Mouse (Mus musculus): ENCODE data around the gene Ralgds. TPM values are rescaled to one million over a fixed set of nuclear protein-coding genes. Genes with fewer than 3 reads are reported as not detected.

Ralgds gene
- polyA plus RNA-seq, 1 experiment from 2014 or later: 20.5 TPM

DNA sequence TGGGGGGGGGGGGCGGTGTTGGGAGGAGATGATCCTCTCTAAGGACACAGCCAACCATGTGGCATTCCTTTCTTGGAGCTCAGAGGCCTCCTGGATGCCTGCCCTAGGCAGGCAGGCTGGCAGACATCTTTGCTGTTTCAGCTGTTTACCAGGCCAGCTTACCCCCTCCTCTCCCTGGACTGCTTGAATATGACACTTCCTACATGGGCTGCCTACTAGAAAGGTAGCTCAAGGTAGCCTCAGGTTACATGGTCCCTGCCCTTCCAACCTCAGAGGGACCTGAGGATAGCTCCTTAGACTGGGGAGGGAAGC is 25.8 kb downstream of the Ralgds start:
- Histone ChIP-seq H3K36me3 (peaks cover 17% of the 10 kb centered on the region), H3K9me3 (no peaks in the 10 kb centered on the region), H3K4me3 (no peak overlapping the region), H3K27ac (peak overlapping the region; percentile 63), H3K27me3 (ENCODE audit: insufficient read depth, poor library complexity, severe bottlenecking) (peaks cover 5% of the 10 kb centered on the region; the same call in 1 of the 2 replicates), H3K4me1 (peaks cover 61% of the 10 kb centered on the region)
- WGBS: 83% methylated on average over 1 of the region's 1 CpGs
- no peak for DNase-seq (ENCODE audit: low spot score)

DNA sequence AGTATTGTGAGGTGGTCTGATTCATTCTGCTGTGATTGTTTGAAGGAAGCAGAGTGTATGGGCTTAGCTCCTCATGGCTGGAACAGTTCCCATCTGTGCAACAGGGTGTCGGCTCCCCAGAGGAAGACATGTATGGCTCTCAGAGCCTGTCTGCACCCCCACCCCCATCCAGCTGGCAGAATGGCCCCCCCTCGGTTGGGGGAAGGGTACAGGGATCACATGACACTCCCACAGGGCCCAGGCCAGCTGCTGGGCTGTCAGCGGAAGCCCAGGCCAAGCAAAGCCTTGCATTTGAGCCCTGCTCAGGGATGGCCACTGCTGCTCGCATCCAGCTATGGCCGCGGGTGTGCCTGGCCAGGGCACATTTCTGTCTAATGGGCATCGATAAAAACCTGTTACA is 26.3 kb downstream of the Ralgds start:
- 53% methylated on average over 7 of the region's 7 CpGs for WGBS
- Histone ChIP-seq H3K27ac (peak overlapping the region; percentile 63; the same call in 1 of the 2 replicates), H3K9me3 (no peaks in the 10 kb centered on the region), H3K27me3 (ENCODE audit: insufficient read depth, poor library complexity, severe bottlenecking) (peaks cover 5% of the 10 kb centered on the region; the same call in 1 of the 2 replicates), H3K4me1 (peaks cover 56% of the 10 kb centered on the region), H3K36me3 (peaks cover 21% of the 10 kb centered on the region), H3K4me3 (no peak overlapping the region)
- no peak for DNase-seq (ENCODE audit: low spot score)

DNA sequence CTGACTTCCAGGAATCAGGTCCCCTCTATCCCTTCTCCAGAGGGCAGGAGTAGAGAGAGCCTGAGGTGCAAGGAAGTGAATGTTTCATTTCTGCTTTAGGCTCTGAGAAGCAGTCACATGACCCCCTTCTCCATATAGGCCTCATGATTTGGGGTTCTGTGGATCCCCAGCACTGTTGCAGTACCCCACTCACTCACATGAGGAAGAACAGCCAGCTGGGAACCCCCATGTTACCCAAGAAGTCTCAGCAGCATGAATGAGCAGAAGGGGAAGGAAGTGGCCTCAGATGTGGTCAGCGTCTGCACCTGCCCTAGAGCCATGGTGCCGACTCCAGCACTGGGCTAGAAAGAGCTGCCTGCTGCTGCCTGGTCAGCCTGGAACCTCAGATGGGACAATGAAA is 27.0 kb downstream of the Ralgds start:
- peaks cover 49% of the 10 kb centered on the region for H3K4me1 ChIP-seq
- H3K36me3 ChIP-seq: peaks cover 29% of the 10 kb centered on the region
- peaks cover 5% of the 10 kb centered on the region; the same call in 1 of the 2 replicates for H3K27me3 ChIP-seq (ENCODE audit: insufficient read depth, poor library complexity, severe bottlenecking)
- no peaks in the 10 kb centered on the region for H3K9me3 ChIP-seq
- 0 out of 2 replicates have a peak overlapping the region, but pooled peaks have one; percentile 63 for H3K27ac ChIP-seq
- WGBS: 75% methylated on average over 2 of the region's 2 CpGs
- no peak for DNase-seq (ENCODE audit: low spot score)
- H3K4me3 ChIP-seq: no peak overlapping the region

DNA sequence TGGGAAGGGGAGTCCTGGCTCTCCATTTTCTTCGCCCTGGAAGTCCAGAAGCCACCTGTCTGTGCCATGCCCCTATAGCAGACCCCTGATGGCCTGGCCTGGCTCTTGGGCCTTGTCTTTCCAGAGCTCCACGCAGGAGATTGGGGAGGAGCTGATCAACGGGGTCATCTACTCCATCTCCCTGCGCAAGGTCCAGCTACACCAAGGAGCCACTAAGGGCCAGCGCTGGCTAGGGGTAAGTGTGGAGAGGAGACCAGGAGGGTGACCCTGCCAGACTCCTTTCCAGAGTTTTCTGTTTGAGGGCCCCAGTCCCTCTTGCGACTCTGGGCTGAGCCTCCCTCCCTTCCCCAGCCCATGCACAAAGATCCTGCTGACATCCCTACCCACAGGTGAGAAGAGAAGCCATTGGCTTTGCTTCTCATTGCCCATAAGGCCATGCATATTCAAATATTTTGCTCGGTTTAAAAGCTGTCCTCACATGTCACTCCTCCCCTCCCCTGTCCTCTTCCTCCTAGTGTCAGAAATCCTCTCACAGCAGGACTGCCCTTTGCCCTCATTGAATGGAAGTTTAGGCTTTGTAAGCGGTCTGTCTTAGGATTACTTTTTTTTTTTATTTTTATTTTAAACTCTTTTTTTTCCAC is 27.8 kb downstream of the Ralgds start:
- Histone ChIP-seq H3K9me3 (no peaks in the 10 kb centered on the region), H3K27me3 (ENCODE audit: insufficient read depth, poor library complexity, severe bottlenecking) (peaks cover 5% of the 10 kb centered on the region; the same call in 1 of the 2 replicates), H3K36me3 (peaks cover 36% of the 10 kb centered on the region), H3K27ac (no peak overlapping the region), H3K4me1 (peaks cover 41% of the 10 kb centered on the region), H3K4me3 (no peak overlapping the region)
- no peak for DNase-seq (ENCODE audit: low spot score)
- WGBS: 75% methylated on average over 8 of the region's 8 CpGs

DNA sequence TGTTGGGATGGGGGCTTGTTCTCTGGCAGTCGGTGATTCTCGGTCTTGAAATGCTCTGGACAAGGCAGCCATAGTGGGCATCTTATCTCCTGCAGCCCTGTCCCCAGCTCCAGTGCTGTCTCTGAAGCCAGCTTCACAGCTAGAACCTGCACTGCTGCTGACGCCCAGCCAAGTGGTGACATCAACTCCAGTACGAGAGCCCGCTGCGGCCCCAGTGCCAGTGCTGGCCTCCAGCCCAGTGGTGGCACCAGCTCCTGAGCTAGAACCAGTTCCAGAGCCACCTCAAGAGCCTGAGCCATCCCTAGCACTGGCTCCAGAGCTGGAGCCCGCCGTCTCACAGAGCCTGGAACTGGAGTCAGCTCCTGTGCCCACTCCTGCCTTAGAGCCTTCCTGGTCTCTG is 31.0 kb downstream of the Ralgds start:
- H3K27me3 ChIP-seq (ENCODE audit: insufficient read depth, poor library complexity, severe bottlenecking): peaks cover 5% of the 10 kb centered on the region; the same call in 1 of the 2 replicates
- peaks cover 24% of the 10 kb centered on the region for H3K4me1 ChIP-seq
- no peak overlapping the region for H3K4me3 ChIP-seq
- no peak overlapping the region for H3K27ac ChIP-seq
- WGBS: 83% methylated on average over 8 of the region's 8 CpGs
- DNase-seq (ENCODE audit: low spot score): no peak
- no peaks in the 10 kb centered on the region for H3K9me3 ChIP-seq
- H3K36me3 ChIP-seq: peaks cover 59% of the 10 kb centered on the region

DNA sequence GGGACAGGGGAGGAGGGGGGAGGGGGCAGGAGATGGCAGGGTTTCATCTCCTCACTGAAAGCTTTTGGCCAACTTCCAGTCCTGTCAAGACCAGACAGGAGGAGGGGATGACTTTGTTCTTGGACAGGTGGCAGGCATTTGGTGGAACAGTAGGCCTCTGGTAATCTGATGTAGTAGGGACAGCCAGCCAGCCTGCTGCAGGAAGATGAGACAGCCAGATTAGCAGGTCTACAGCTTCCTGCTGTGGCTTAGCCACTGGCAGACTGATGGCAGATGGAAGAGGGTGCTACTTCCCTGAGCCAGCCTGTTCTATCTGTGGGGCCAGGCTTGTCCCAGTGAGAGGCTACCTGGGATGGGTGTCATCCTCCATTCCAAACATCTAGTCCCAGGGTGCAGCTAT is 33.1 kb downstream of the Ralgds start:
- Histone ChIP-seq H3K27me3 (ENCODE audit: insufficient read depth, poor library complexity, severe bottlenecking) (peaks cover 5% of the 10 kb centered on the region; the same call in 1 of the 2 replicates), H3K36me3 (peaks cover 80% of the 10 kb centered on the region), H3K4me1 (peaks cover 9% of the 10 kb centered on the region; the same call in 1 of the 2 replicates), H3K9me3 (no peaks in the 10 kb centered on the region), H3K4me3 (no peak overlapping the region), H3K27ac (no peak overlapping the region)
- DNase-seq (ENCODE audit: low spot score): no peak

DNA sequence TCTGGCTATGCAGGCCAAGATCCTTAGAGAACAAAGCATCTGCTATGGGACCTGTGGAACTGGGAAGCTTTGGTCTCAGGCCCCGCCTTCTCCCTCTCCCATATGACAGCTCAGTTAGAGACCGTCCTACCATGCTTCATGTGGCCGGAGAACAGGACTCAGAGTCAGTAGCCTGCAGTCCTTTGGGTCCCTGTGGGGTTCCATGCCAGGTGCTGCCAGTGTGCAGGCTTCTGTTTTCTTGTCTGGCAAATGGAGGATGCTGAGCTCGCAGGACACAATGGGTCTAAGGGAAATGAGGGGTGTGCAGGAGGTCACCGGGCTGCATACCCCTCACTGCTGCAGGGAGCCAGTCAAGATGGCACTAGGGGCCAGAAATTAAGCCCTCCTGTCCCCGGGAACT is 33.6 kb downstream of the Ralgds start:
- peaks cover 86% of the 10 kb centered on the region for H3K36me3 ChIP-seq
- no peak overlapping the region for H3K4me3 ChIP-seq

DNA sequence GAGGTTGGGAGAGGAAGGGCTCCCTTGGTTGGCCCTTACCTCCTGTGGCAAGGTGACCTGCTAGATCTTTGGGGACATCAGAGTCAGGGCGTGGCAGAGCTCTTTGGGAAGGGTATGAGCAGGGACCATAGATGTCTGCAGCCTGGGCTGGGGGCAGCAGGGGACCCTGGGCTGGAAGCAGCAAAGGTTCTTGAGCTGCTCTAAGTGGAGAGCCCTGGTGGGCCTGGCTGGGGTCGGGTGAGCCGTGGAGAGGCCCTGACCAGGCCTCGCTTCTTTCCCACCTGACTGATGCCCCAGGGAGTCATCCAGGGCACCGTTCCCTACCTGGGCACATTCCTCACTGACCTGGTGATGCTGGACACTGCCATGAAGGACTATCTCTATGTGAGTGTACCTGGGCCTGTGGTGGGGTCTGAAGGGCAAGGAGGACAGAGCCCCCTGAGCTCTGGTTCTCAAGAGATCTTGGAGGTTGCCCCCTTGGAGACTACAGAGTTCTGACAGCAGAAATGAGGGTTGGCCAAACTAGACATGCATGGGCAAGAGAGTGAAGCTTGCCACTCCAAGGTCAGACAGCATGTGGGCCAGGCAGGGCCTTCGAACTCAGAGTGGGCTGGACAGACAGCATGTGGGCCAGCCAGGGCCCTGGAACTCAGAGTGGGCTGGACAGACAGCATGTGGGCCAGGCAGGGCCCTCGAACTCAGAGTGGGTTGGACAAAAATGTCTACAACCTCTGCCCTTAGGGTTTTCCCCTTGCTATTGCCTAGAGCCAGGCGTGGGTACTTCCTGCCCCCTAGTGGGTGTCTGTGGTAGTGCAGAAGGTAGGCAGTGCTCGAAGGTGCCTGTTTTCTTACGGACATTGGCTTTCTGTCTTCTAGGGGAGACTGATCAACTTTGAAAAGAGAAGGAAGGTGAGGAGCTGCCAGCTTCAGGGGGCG is 34.6 kb downstream of the Ralgds start:
- 0 out of 2 replicates have a peak overlapping the region, but pooled peaks have one; percentile 23 for H3K27ac ChIP-seq
- H3K4me3 ChIP-seq: no peak overlapping the region
- H3K36me3 ChIP-seq: peaks cover 91% of the 10 kb centered on the region
- H3K27me3 ChIP-seq (ENCODE audit: insufficient read depth, poor library complexity, severe bottlenecking): peaks cover 5% of the 10 kb centered on the region; the same call in 1 of the 2 replicates
- no peaks in the 10 kb centered on the region for H3K9me3 ChIP-seq
- peak; percentile 87 for DNase-seq (ENCODE audit: low spot score)
- H3K4me1 ChIP-seq: peaks cover 13% of the 10 kb centered on the region
- WGBS: 49% methylated on average over 11 of the region's 11 CpGs

More for the DNA sequence above, 33.6 kb downstream of the Ralgds start:
- Histone ChIP-seq H3K27ac (no peak overlapping the region), H3K27me3 (ENCODE audit: insufficient read depth, poor library complexity, severe bottlenecking) (peaks cover 5% of the 10 kb centered on the region; the same call in 1 of the 2 replicates), H3K4me1 (peaks cover 12% of the 10 kb centered on the region), H3K9me3 (no peaks in the 10 kb centered on the region)
- DNase-seq (ENCODE audit: low spot score): no peak
- 67% methylated on average over 6 of the region's 6 CpGs for WGBS

DNA sequence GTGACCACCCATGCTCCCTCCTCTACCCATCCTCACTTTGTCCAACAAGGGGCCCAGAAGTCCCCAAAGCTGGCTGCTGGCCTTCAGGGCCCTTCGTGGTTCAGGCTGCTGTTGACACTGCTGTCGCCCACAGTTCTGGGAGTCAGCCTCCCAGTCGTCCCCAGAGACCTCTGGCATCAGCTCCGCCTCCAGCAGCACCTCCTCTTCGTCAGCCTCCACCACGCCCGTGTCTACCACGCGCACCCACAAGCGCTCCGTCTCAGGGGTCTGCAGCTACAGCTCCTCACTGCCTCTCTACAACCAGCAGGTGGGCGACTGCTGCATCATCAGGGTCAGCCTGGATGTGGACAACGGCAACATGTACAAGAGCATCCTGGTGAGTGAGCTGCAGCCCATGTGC is 36.2 kb downstream of the Ralgds start:
- WGBS: 84% methylated on average over 13 of the region's 13 CpGs
- Histone ChIP-seq H3K27ac (no peak overlapping the region), H3K36me3 (peaks cover 85% of the 10 kb centered on the region), H3K27me3 (ENCODE audit: insufficient read depth, poor library complexity, severe bottlenecking) (no peaks in the 10 kb centered on the region), H3K4me3 (no peak overlapping the region), H3K9me3 (no peaks in the 10 kb centered on the region), H3K4me1 (peaks cover 13% of the 10 kb centered on the region)
- DNase-seq (ENCODE audit: low spot score): no peak

DNA sequence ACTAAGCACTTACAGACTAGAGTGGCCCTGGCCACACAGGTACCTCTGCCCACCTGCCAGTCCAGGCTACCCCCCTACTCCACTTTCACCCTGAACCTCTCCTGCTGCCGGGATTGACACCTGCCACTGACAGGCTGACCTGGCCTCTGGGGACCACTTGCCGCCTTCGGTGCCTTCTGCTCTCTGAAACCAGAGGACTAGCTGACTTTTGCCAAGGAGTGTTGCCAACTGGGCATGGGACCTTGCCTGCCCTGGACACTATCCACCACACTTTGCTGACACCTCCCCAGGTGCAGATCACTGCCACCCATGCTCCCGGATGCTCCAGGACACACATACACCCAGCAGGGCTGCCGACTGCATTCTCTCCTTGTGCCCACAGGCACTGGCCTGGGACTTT is 39.4 kb downstream of the Ralgds start:
- DNase-seq (ENCODE audit: low spot score): no peak
- Histone ChIP-seq H3K27ac (no peak overlapping the region), H3K4me3 (no peak overlapping the region), H3K27me3 (ENCODE audit: insufficient read depth, poor library complexity, severe bottlenecking) (no peaks in the 10 kb centered on the region), H3K36me3 (peaks cover 58% of the 10 kb centered on the region), H3K4me1 (peaks cover 7% of the 10 kb centered on the region), H3K9me3 (no peaks in the 10 kb centered on the region)
- 93% methylated on average over 5 of the region's 5 CpGs for WGBS

DNA sequence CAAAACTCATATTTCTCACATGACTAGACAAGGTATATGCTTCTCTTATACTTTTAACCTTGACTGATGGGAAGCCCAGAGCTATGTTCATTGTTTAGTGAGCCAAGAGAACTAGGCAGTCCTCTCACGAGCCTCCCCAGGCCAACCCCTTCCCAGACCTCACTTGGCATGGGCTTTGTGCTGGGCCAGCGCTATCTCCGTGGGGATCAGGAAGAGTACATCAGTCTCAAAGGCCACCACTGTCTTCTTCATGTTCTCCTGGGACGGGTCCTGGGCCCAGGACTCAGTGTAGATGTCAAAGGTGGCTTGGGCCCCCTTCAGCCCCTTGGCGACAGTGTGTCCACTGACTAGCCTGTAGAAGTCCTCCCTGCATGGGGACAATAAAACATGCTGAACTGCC is 44.5 kb downstream of the Ralgds start:
- DNase-seq (ENCODE audit: low spot score): no peak
- Histone ChIP-seq H3K27ac (no peak overlapping the region), H3K36me3 (peaks cover 13% of the 10 kb centered on the region), H3K27me3 (ENCODE audit: insufficient read depth, poor library complexity, severe bottlenecking) (peaks cover 11% of the 10 kb centered on the region; the same call in 1 of the 2 replicates), H3K9me3 (no peaks in the 10 kb centered on the region), H3K4me1 (no peaks in the 10 kb centered on the region), H3K4me3 (no peak overlapping the region)
- 78% methylated on average over 5 of the region's 5 CpGs for WGBS

DNA sequence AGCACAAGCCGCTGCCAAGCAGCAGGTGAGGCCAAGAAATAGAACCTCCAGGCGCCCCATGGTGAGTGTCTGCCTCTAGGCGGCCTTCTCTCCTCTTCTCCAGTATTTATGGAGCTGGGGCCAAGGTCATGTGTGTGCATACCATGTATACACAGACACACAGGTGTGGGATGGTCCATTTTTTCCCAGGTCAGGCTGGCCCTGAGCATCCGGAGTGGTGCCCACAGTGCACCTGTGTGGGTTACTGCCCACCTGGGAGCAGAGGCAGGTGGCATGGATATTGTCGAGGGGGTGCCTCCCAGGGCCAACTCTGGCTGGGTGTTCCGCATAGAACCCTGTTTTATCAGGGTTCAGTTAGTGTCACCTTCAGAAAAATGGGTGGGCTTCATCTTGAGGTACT is 50.4 kb downstream of the Ralgds start, which contains the start of gene Cel:
Gene Cel, minus strand, starts transcription at position 101 of the 400 bp plus-strand sequence.
- DNase-seq (ENCODE audit: low spot score): no peak
- WGBS: 62% methylated on average over 6 of the region's 6 CpGs
- H3K4me1 ChIP-seq: no peaks in the 10 kb centered on the region
- no peaks in the 10 kb centered on the region for H3K9me3 ChIP-seq
- H3K27me3 ChIP-seq (ENCODE audit: insufficient read depth, poor library complexity, severe bottlenecking): peaks cover 8% of the 10 kb centered on the region; the same call in 1 of the 2 replicates
- H3K27ac ChIP-seq: no peak within 1 kb of the TSS
- H3K36me3 ChIP-seq: peaks cover 34% of the 10 kb centered on the region
- H3K4me3 ChIP-seq: no peak within 1 kb of the TSS

DNA sequence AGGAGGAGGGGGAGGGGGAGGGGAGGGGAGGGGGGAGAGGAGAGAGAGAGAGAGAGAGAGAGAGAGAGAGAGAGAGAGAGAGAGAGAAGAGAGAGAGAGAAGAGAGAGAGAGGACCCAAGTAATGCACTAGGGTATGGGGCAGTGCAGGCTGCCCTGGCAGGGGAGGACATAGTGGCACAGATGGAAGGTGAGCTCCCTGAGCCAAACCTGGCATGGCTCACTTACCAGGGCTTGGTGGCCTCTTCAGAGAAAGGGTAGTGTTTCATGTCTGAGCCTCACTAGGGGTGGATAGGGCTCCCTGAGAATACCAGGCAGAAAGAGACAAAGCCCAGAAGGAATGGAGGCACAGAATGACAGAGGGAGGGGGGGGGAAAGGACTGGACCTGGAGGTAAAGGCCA is 50.9 kb downstream of the Ralgds start:
- no peak for DNase-seq (ENCODE audit: low spot score)
- Histone ChIP-seq H3K27me3 (ENCODE audit: insufficient read depth, poor library complexity, severe bottlenecking) (peaks cover 7% of the 10 kb centered on the region; the same call in 1 of the 2 replicates), H3K9me3 (no peaks in the 10 kb centered on the region), H3K36me3 (peaks cover 40% of the 10 kb centered on the region), H3K27ac (no peak overlapping the region), H3K4me1 (no peaks in the 10 kb centered on the region), H3K4me3 (no peak overlapping the region)
